Comparison of ENCODE assay signal across 8 mouse cellular contexts in genomic region chr15:84854171-84854811, GRCm38 (mm10). TPM values are rescaled to one million over a fixed set of nuclear protein-coding genes. Genes with fewer than 3 reads are reported as not detected.
DNase-seq lines count a peak whose midpoint lies in the region; ATAC-seq lines count a peak whose summit lies in the region.

No protein-coding gene starts in this region.

- H3K27ac ChIP-seq in forebrain, embryonic 10.5 days = peak overlapping the region; percentile 92
- no peak overlapping the region for H3K27ac ChIP-seq in kidney, embryonic 15.5 days
- peak overlapping the region; percentile 91 for H3K27ac ChIP-seq in midbrain, embryonic 14.5 days (replicated peaks; ENCODE audit: low read depth, low read length)

- WGBS in forebrain, embryonic 10.5 days = 0% methylated on average over 49 of the region's 49 CpGs
- WGBS in kidney, embryonic 15.5 days = under 1% methylated on average over 49 of the region's 49 CpGs
- under 1% methylated on average over 49 of the region's 49 CpGs for WGBS in midbrain, embryonic 14.5 days

- H3K4me3 ChIP-seq in megakaryocyte, embryonic 14.5 days (replicated peaks) = peak overlapping the region; percentile 92
- peak overlapping the region; percentile 86 for H3K4me3 ChIP-seq in forebrain, embryonic 10.5 days
- H3K4me3 ChIP-seq in kidney, embryonic 15.5 days (replicated peaks) = peak overlapping the region; percentile 64
- peak overlapping the region; percentile 67 for H3K4me3 ChIP-seq in midbrain, embryonic 14.5 days (replicated peaks; ENCODE audit: low read depth, low read length)

- H3K4me2 ChIP-seq in kidney, embryonic 15.5 days = peak overlapping the region; percentile 100
- H3K4me2 ChIP-seq in midbrain, embryonic 14.5 days (ENCODE audit: low read length) = peak overlapping the region; percentile 71

- ATAC-seq in megakaryocyte, adult 5-6 weeks (ENCODE audit: poor library complexity, severe bottlenecking) = no peak
- no peak for ATAC-seq in kidney, embryonic 15.5 days (replicated peaks; ENCODE audit: low FRiP score)
- ATAC-seq in midbrain, embryonic 14.5 days (ENCODE audit: low FRiP score, low TSS enrichment) = no peak; the same call in 1 of the 2 replicates

- H3K36me3 ChIP-seq in megakaryocyte, embryonic 14.5 days (replicated peaks; ENCODE audit: low read length) = no peaks in the 10 kb centered on the region
- H3K36me3 ChIP-seq in forebrain, embryonic 10.5 days (replicated peaks) = peaks cover 18% of the 10 kb centered on the region
- no peaks in the 10 kb centered on the region for H3K36me3 ChIP-seq in kidney, embryonic 15.5 days
- no peaks in the 10 kb centered on the region for H3K36me3 ChIP-seq in midbrain, embryonic 14.5 days (ENCODE audit: control insufficient read depth, insufficient read depth, low read length)

- peaks cover 41% of the 10 kb centered on the region for H3K4me1 ChIP-seq in megakaryocyte, embryonic 14.5 days
- peaks cover 72% of the 10 kb centered on the region for H3K4me1 ChIP-seq in forebrain, embryonic 10.5 days
- H3K4me1 ChIP-seq in kidney, embryonic 15.5 days = peaks cover 41% of the 10 kb centered on the region
- peaks cover 43% of the 10 kb centered on the region for H3K4me1 ChIP-seq in midbrain, embryonic 14.5 days (ENCODE audit: control insufficient read depth, insufficient read depth, low read length)

- H3K9me3 ChIP-seq in megakaryocyte, embryonic 14.5 days = peaks cover 13% of the 10 kb centered on the region
- H3K9me3 ChIP-seq in forebrain, embryonic 10.5 days = no peaks in the 10 kb centered on the region
- H3K9me3 ChIP-seq in kidney, embryonic 15.5 days (replicated peaks) = no peaks in the 10 kb centered on the region
- no peaks in the 10 kb centered on the region for H3K9me3 ChIP-seq in midbrain, embryonic 14.5 days (ENCODE audit: control insufficient read depth, low read length)

- peak; percentile 4 to 29 for DNase-seq in adrenal gland, postnatal 36 days
- DNase-seq in adrenal gland, postnatal 4 days (ENCODE audit: low spot score in 2 of 2) = no peak
- peak; percentile 56 for DNase-seq in forebrain, embryonic 10.5 days (ENCODE audit: extremely low spot score, low spot score)
- peak; percentile 71 for DNase-seq in midbrain, embryonic 14.5 days
- no peak for DNase-seq in testis, postnatal 10 days (ENCODE audit: low spot score)

- H3K27me3 ChIP-seq in megakaryocyte, embryonic 14.5 days (replicated peaks) = peaks cover 96% of the 10 kb centered on the region
- peaks cover 23% of the 10 kb centered on the region; the same call in 1 of the 2 replicates for H3K27me3 ChIP-seq in forebrain, embryonic 10.5 days (ENCODE audit: poor library complexity, severe bottlenecking)
- peaks cover 16% of the 10 kb centered on the region for H3K27me3 ChIP-seq in kidney, embryonic 15.5 days
- no peaks in the 10 kb centered on the region for H3K27me3 ChIP-seq in midbrain, embryonic 14.5 days (ENCODE audit: control insufficient read depth, insufficient read depth, low read length)

- peak overlapping the region; percentile 53 for H3K9ac ChIP-seq in kidney, embryonic 15.5 days
- peak overlapping the region; percentile 77 for H3K9ac ChIP-seq in midbrain, embryonic 14.5 days (replicated peaks; ENCODE audit: low read length)

RNA-seq across cellular contexts. Expression of gene Phf21b, which starts 1.6 kb away (rescaled TPM):
- total RNA-seq in adrenal gland, postnatal 36 days (2021) = 1 to 10 TPM; 1.1 to 2.0 TPM
- 1 to 10 TPM; 4.7 to 6.8 TPM for total RNA-seq in adrenal gland, postnatal 4 days (2021)
- polyA plus RNA-seq in megakaryocyte, embryonic 14.5 days (2012; ENCODE audit: insufficient read depth, low replicate concordance) = 1.2 and 3.5 TPM in 2 replicates
- total RNA-seq in megakaryocyte, adult 5-6 weeks (2015) = 0.09 and 0.14 TPM in 2 replicates
- total RNA-seq in megakaryocyte, adult 5-6 weeks (2017) = 0.22 and 0.69 TPM in 2 replicates
- polyA plus RNA-seq in forebrain, embryonic 10.5 days (2016; fragmentation: Nextera tagmentation; extraction: Ambion mirVana) = 6.8 and 7.6 TPM in 2 replicates
- polyA plus RNA-seq in kidney, embryonic 15.5 days (2015; fragmentation: Nextera tagmentation; extraction: Ambion mirVana) = 0.23 and 0.49 TPM in 2 replicates
- 21.7 and 27.4 TPM in 2 replicates for polyA plus RNA-seq in midbrain, embryonic 14.5 days (2014; fragmentation: Nextera tagmentation; extraction: Ambion mirVana)

Comparison
In these comparisons a context has a peak if more than half of its experiments do, and no peak if none do; other contexts are left out.
1. DNase-seq: peak in adrenal gland, postnatal 36 days (2 of 2), forebrain, embryonic 10.5 days (single experiment) and midbrain, embryonic 14.5 days (single experiment); none in adrenal gland, postnatal 4 days (0 of 2) and testis, postnatal 10 days (single experiment).
2. Peak in every context shown above with its lines, with median percentiles within 50 percentile points of each other: H3K4me3 ChIP-seq.